Mouse (Mus musculus) lung, embryonic 15.5 days (tissue): ENCODE measurements around the gene Plk4. TPM values are rescaled to one million over a fixed set of nuclear protein-coding genes. Genes with fewer than 3 reads are reported as not detected.
"Not testable (repeated sequence)": the region's sequence is repeated elsewhere in the genome, so short reads cannot be mapped to it uniquely, and the experiment has no call there.

ENCODE experiments used
- ATAC-seq: fragments of 200-750 bp; cut with Nextera tagmentation; 2 replicates; pipeline ENCODE4 v1.8.0; 2017; ENCODE audit warnings: moderate number of reproducible peaks, borderline replicate concordance; ENCODE audit not compliant: low FRiP score, low TSS enrichment; ENCODE audit errors: extremely low read depth
- H3K27ac ChIP-seq: fragments of 300-500 bp; sonication (generic); 2 replicates; pipeline ENCODE4 v1.5.1; 2015; ENCODE audit warnings: moderate library complexity, mild to moderate bottlenecking, inconsistent platforms
- H3K27me3 ChIP-seq: fragments of 300-500 bp; sonication (generic); 2 replicates; pipeline ENCODE4 v1.6.1; 2015; ENCODE audit warnings: inconsistent platforms
- H3K36me3 ChIP-seq: fragments of 300-500 bp; sonication (generic); 2 replicates; pipeline ENCODE4 v1.6.1; 2015; ENCODE audit warnings: inconsistent platforms
- H3K4me1 ChIP-seq: fragments of 300-500 bp; sonication (generic); 2 replicates; pipeline ENCODE4 v1.6.1; 2015; ENCODE audit warnings: inconsistent platforms
- H3K4me2 ChIP-seq: fragments of 300-500 bp; sonication (generic); 2 replicates; pipeline ENCODE4 v1.6.1; 2015; ENCODE audit warnings: inconsistent platforms, mild to moderate bottlenecking, moderate library complexity
- H3K4me3 ChIP-seq: fragments of 300-500 bp; sonication (generic); 2 replicates; pipeline ENCODE4 v1.5.1; 2015; ENCODE audit warnings: mild to moderate bottlenecking, inconsistent platforms
- H3K9ac ChIP-seq: fragments of 300-500 bp; sonication (generic); 2 replicates; pipeline ENCODE4 v1.6.1; 2015; ENCODE audit warnings: inconsistent platforms
- H3K9me3 ChIP-seq: fragments of 300-500 bp; sonication (generic); 2 replicates; pipeline ENCODE4 v1.6.1; 2016; ENCODE audit warnings: inconsistent platforms
- WGBS: fragments of 180-500 bp; shearing (Covaris S2); methylation state at CpG from one replicate; pipeline ENCODE4 v1.1.7; 2015; 5-methylcytosine and 5-hydroxymethylcytosine counted together
- polyA plus RNA-seq: library from polyadenylated mRNA; unstranded; fragments of >200 nt; fragmentation: Nextera tagmentation; extraction: Ambion mirVana; gene quantifications from 2 replicates; pipeline ENCODE4 v1.2.1, GENCODE M21; 2015

The Plk4 gene
- polyA plus RNA-seq, 1 experiment from 2014 or later: 71.9 TPM

- not testable (repeated sequence) for H3K4me1 ChIP-seq, H3K36me3 ChIP-seq, H3K27me3 ChIP-seq, H3K9me3 ChIP-seq
- H3K27ac ChIP-seq: peak within 1 kb of the TSS; percentile 55
- H3K4me3 ChIP-seq: peak within 1 kb of the TSS; percentile 54
- peak within 1 kb of the TSS; percentile 77 for H3K4me2 ChIP-seq
- H3K9ac ChIP-seq: peak within 1 kb of the TSS; percentile 44
- ATAC-seq: peak; percentile 99
- WGBS: under 1% methylated on average over 39 of the region's 39 CpGs
These were observed 46.7 kb downstream of the Plk4 start, which contains the start of gene Mfsd8 for GRCm38 (mm10) chr3:40846473-40846956. Gene Mfsd8, minus strand, starts transcription at chr3:40846886.

- WGBS: 0% methylated on average over 2 of the region's 4 CpGs
- ATAC-seq, H3K4me1 ChIP-seq, H3K27me3 ChIP-seq, H3K36me3 ChIP-seq, H3K9me3 ChIP-seq: not testable (repeated sequence)
- Histone ChIP-seq H3K27ac (peak within 1 kb of the TSS; percentile 55), H3K9ac (peak within 1 kb of the TSS; percentile 44), H3K4me2 (peak within 1 kb of the TSS; percentile 77), H3K4me3 (peak within 1 kb of the TSS; percentile 54)
These were observed 47.0 kb downstream of the Plk4 start, which contains the start of gene Abhd18 for GRCm38 (mm10) chr3:40846957-40847017. Gene Abhd18, plus strand, starts transcription at chr3:40846970.

- peak overlapping the region; percentile 77 for H3K4me2 ChIP-seq
- H3K9me3 ChIP-seq, H3K27ac ChIP-seq, H3K27me3 ChIP-seq, H3K4me1 ChIP-seq, ATAC-seq, H3K36me3 ChIP-seq: not testable (repeated sequence)
- H3K4me3 ChIP-seq: peak overlapping the region; percentile 54
- H3K9ac ChIP-seq: peak overlapping the region; percentile 44
- 1% methylated on average over 19 of the region's 21 CpGs for WGBS
These were observed 47.2 kb downstream of the Plk4 start for GRCm38 (mm10) chr3:40847018-40847417.

- H3K9me3 ChIP-seq, H3K27ac ChIP-seq, H3K4me1 ChIP-seq, H3K4me2 ChIP-seq, H3K9ac ChIP-seq, H3K4me3 ChIP-seq, ATAC-seq, H3K27me3 ChIP-seq, H3K36me3 ChIP-seq: not testable (repeated sequence)
- WGBS: 91% methylated on average over 2 of the region's 2 CpGs
These were observed 48.1 kb downstream of the Plk4 start for GRCm38 (mm10) chr3:40847936-40848335.

GRCm38 (mm10) chr3:40853123-40853738 lies 53.4 kb downstream of the Plk4 start:
- not testable (repeated sequence) for H3K9ac ChIP-seq, ATAC-seq, H3K27ac ChIP-seq, H3K4me2 ChIP-seq, H3K36me3 ChIP-seq, H3K27me3 ChIP-seq, H3K4me1 ChIP-seq, H3K9me3 ChIP-seq, H3K4me3 ChIP-seq
- 84% methylated on average over 3 of the region's 3 CpGs for WGBS

Other genes starting within 250 kb of the Plk4 start
- 0.11 and 0.26 TPM in 2 replicates for gene Slc25a31, start 91.2 kb upstream of the Plk4 start, polyA plus RNA-seq
- gene Hspa4l, start 55.5 kb upstream of the Plk4 start, polyA plus RNA-seq: 16.9 and 20.4 TPM in 2 replicates
- 7.7 and 7.8 TPM in 2 replicates for gene Mfsd8, start 46.9 kb downstream of the Plk4 start, polyA plus RNA-seq
- 6.5 and 6.8 TPM in 2 replicates for gene Abhd18, start 47.0 kb downstream of the Plk4 start, polyA plus RNA-seq
- 0.10 and 0.28 TPM in 2 replicates for gene 1700034I23Rik, start 102.5 kb downstream of the Plk4 start, polyA plus RNA-seq
- 3.4 and 3.6 TPM in 2 replicates for gene Larp1b, start 149.8 kb downstream of the Plk4 start, polyA plus RNA-seq